ENCODE assay signal across 7 mouse cellular contexts in the genomic region with DNA sequence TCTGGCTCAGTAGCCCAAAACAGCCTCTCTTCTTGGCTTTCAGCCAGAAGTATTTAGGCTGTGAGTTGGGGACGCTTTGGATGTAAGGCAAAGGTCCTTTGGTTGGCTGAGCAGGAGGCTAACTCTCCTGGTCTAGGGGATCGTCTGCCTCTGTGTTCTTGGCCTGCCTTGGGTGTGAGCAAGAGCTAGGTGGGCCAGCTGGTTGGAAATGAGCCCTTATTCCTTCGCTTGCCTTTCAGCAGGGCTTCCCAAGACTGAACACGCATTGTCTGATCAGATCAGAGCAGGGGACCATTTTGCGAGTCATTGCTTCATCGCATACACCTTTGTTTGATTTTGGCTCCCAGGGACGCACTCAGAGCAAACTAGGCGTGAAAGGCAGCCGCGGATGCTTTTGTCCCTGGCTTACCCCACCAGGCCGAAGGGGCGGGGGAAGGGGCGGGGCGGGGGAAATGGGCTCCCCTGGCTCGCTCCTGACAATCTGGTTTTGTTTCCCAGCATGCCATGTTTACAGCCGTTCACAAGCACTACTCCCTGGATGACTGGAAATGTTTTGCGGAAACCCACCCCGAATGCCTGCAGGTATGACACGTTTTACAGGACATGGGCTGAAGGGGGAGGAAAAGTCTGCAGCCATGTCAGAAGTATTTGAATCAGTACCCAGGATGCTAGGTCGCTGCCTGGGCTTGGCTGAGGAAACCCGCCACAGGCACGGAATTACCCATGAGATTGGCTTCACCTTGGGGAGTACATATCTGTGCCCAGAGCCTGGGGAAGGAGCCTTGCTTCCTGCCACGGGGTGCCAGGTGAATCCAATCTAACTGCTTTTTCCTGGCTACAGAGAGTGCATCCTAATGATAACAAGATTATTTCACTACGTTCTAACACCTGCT. TPM values are rescaled to one million over a fixed set of nuclear protein-coding genes. Genes with fewer than 3 reads are reported as not detected.
DNase-seq lines count a peak whose midpoint lies in the region; ATAC-seq lines count a peak whose summit lies in the region.

No protein-coding gene starts in this region.

- 0 out of 2 replicates have a peak overlapping the region, but pooled peaks have one; percentile 0 for H3K9ac ChIP-seq in kidney, embryonic 15.5 days

- H3K9me3 ChIP-seq in kidney, embryonic 15.5 days (replicated peaks) = no peaks in the 10 kb centered on the region

- peak overlapping the region; percentile 29 for H3K4me3 ChIP-seq in kidney, embryonic 15.5 days (replicated peaks)

- H3K27ac ChIP-seq in kidney, embryonic 15.5 days = peak overlapping the region; percentile 77

- peaks cover 19% of the 10 kb centered on the region; the same call in 1 of the 2 replicates for H3K36me3 ChIP-seq in kidney, embryonic 15.5 days

- H3K27me3 ChIP-seq in kidney, embryonic 15.5 days = no peaks in the 10 kb centered on the region

- WGBS in kidney, embryonic 15.5 days = 7% methylated on average over 24 of the region's 24 CpGs

- peaks cover 59% of the 10 kb centered on the region for H3K4me1 ChIP-seq in kidney, embryonic 15.5 days

- H3K4me2 ChIP-seq in kidney, embryonic 15.5 days = peak overlapping the region; percentile 58

- DNase-seq in ES-CJ7 (ENCODE audit: low read depth, low spot score) = peak; percentile 52
- peak; percentile 76 for DNase-seq in R1 (ENCODE audit: low read depth, low spot score)
- DNase-seq in heart, adult 9 months (ENCODE audit: low spot score in 2 of 2) = peak; percentile 35 to 43
- DNase-seq in lung, postnatal 4 days = peak; percentile 38 to 53
- no peak for DNase-seq in left cerebral cortex, adult 18-20 months (ENCODE audit: low spot score in 2 of 2)

- peak; percentile 63 for ATAC-seq in kidney, embryonic 15.5 days (replicated peaks; ENCODE audit: low FRiP score)
- no peak for ATAC-seq in erythroid progenitor cell, adult 5-6 weeks (replicated peaks; ENCODE audit: low FRiP score, poor library complexity, severe bottlenecking)

RNA-seq across cellular contexts. Expression of a gene that starts 9.5 kb away (rescaled TPM):
- polyA plus RNA-seq in kidney, embryonic 15.5 days (2015; fragmentation: Nextera tagmentation; extraction: Ambion mirVana) = 49.9 and 52.1 TPM in 2 replicates
- total RNA-seq in erythroid progenitor cell, adult 5-6 weeks (2015; ENCODE audit: low replicate concordance) = 5.0 and 10.5 TPM in 2 replicates
- 1.2 and 1.8 TPM in 2 replicates for total RNA-seq in erythroid progenitor cell, adult 5-6 weeks (2017; ENCODE audit: low replicate concordance)
- total RNA-seq in left cerebral cortex, adult 18-20 months (2021) = 10 to 100 TPM; 49.5 to 52.7 TPM

Comparison
In these comparisons a context has a peak if more than half of its experiments do, and no peak if none do; other contexts are left out.
1. DNase-seq: peak in ES-CJ7 (single experiment), R1 (single experiment), heart, adult 9 months (2 of 2) and lung, postnatal 4 days (2 of 2); none in left cerebral cortex, adult 18-20 months (0 of 2).
2. RNA of a gene that starts 9.5 kb away (total RNA-seq): 49.5 to 52.7 TPM in left cerebral cortex, adult 18-20 months; 1.2 to 10.5 TPM in erythroid progenitor cell, adult 5-6 weeks; every median in the first group is over 4 times any median in the second.